Comparison of ENCODE assay signal across 19 mouse cellular contexts in genomic region chrX:56760257-56760760, GRCm38 (mm10).
"Had no signal": no experiment of that assay in that cellular context is flagged by ENCODE, and none has a peak within 500 bp of the region (broad histone marks: within the 10 kb centered on the region; RNA-seq: fewer than 3 reads in every experiment).

No protein-coding gene starts in this region.

- H3K27me3 ChIP-seq: kidney, embryonic 15.5 days; limb, embryonic 12.5 days; limb, embryonic 15.5 days; neural tube, embryonic 12.5 days had no signal

- H3K36me3 ChIP-seq: kidney, embryonic 15.5 days; limb, embryonic 12.5 days; limb, embryonic 15.5 days; neural tube, embryonic 12.5 days had no signal

- H3K9me3 ChIP-seq: kidney, embryonic 15.5 days; limb, embryonic 12.5 days; limb, embryonic 15.5 days; neural tube, embryonic 12.5 days had no signal

- H3K4me1 ChIP-seq: kidney, embryonic 15.5 days; limb, embryonic 12.5 days; limb, embryonic 15.5 days; neural tube, embryonic 12.5 days had no signal

- H3K9ac ChIP-seq: kidney, embryonic 15.5 days; limb, embryonic 12.5 days; limb, embryonic 15.5 days; neural tube, embryonic 12.5 days had no signal

- DNase-seq: kidney, adult 11 months; kidney, adult 8-10 months; kidney, postnatal 10 days; kidney, postnatal 36 days; layer of hippocampus, postnatal 36 days; left cerebral cortex, postnatal 4 days; lung, adult 2 months; lung, postnatal 14 days; lung, postnatal 4 days; midbrain, embryonic 14.5 days; thymus, adult 18-20 months; thymus, postnatal 14 days; thymus, postnatal 4 days had no signal

- H3K4me2 ChIP-seq: kidney, embryonic 15.5 days; limb, embryonic 12.5 days; limb, embryonic 15.5 days; midbrain, embryonic 11.5 days; neural tube, embryonic 12.5 days had no signal

- H3K27ac ChIP-seq: kidney, embryonic 15.5 days; left cerebral cortex, adult 2 months; limb, embryonic 12.5 days; limb, embryonic 15.5 days; neural tube, embryonic 12.5 days had no signal

- H3K4me3 ChIP-seq: kidney, embryonic 15.5 days; left cerebral cortex, adult 2 months; limb, embryonic 12.5 days; limb, embryonic 15.5 days; neural tube, embryonic 12.5 days had no signal
